Mouse (Mus musculus): ENCODE data around the gene Chrna9. TPM values are rescaled to one million over a fixed set of nuclear protein-coding genes. Genes with fewer than 3 reads are reported as not detected.
A peak's percentile ranks its signal among the peaks of the same experiment; 100 is the strongest.
"Not testable (repeated sequence)": the region's sequence is repeated elsewhere in the genome, so short reads cannot be mapped to it uniquely, and the experiment has no call there.

Chrna9 gene
- polyA plus RNA-seq, 1 experiment from 2014 or later: 0.40 TPM

GRCm38 (mm10) chr5:65959893-65960596, 25.3 kb downstream of the Chrna9 start:
- Histone ChIP-seq H3K4me3 (replicated peaks) (no peak overlapping the region), H3K27me3 (no peaks in the 10 kb centered on the region), H3K4me2 (no peak overlapping the region), H3K9ac (replicated peaks) (no peak overlapping the region), H3K36me3 (no peaks in the 10 kb centered on the region), H3K4me1 (replicated peaks) (peaks cover 4% of the 10 kb centered on the region; the same call in 1 of the 2 replicates), H3K27ac (no peak overlapping the region), H3K9me3 (no peaks in the 10 kb centered on the region)
- WGBS: 74% methylated on average over 5 of the region's 5 CpGs
- no peak for ATAC-seq (ENCODE audit: insufficient number of reproducible peaks, insufficient read depth, low FRiP score, low TSS enrichment, low read depth)

GRCm38 (mm10) chr5:65960597-65960950, 25.9 kb downstream of the Chrna9 start:
- Histone ChIP-seq H3K9ac (replicated peaks) (no peak overlapping the region), H3K36me3 (no peaks in the 10 kb centered on the region), H3K9me3 (no peaks in the 10 kb centered on the region), H3K27me3 (no peaks in the 10 kb centered on the region), H3K27ac (no peak overlapping the region), H3K4me3 (replicated peaks) (no peak overlapping the region), H3K4me1 (replicated peaks) (peaks cover 2% of the 10 kb centered on the region), H3K4me2 (no peak overlapping the region)
- WGBS: 88% methylated on average over 11 of the region's 11 CpGs
- ATAC-seq (ENCODE audit: insufficient number of reproducible peaks, insufficient read depth, low FRiP score, low TSS enrichment, low read depth): no peak

GRCm38 (mm10) chr5:65963291-65963690, 28.6 kb downstream of the Chrna9 start:
- WGBS: 96% methylated on average over 5 of the region's 5 CpGs

GRCm38 (mm10) chr5:65965771-65966279, 31.1 kb downstream of the Chrna9 start:
- Histone ChIP-seq H3K4me1 (replicated peaks) (peaks cover 7% of the 10 kb centered on the region), H3K4me2 (no peak overlapping the region), H3K27me3 (no peaks in the 10 kb centered on the region), H3K36me3 (no peaks in the 10 kb centered on the region), H3K4me3 (replicated peaks) (no peak overlapping the region), H3K9me3 (no peaks in the 10 kb centered on the region), H3K9ac (replicated peaks) (no peak overlapping the region), H3K27ac (peak overlapping the region; percentile 66)
- peak; percentile 63 for ATAC-seq (ENCODE audit: insufficient number of reproducible peaks, insufficient read depth, low FRiP score, low TSS enrichment, low read depth)
- WGBS: 29% methylated on average over 7 of the region's 7 CpGs

More at GRCm38 (mm10) chr5:65963291-65963690, 28.6 kb downstream of the Chrna9 start:
- no peak for ATAC-seq (ENCODE audit: insufficient number of reproducible peaks, insufficient read depth, low FRiP score, low TSS enrichment, low read depth)
- Histone ChIP-seq H3K36me3 (no peaks in the 10 kb centered on the region), H3K27ac (no peak overlapping the region), H3K9ac (replicated peaks) (no peak overlapping the region), H3K4me3 (replicated peaks) (no peak overlapping the region), H3K4me1 (replicated peaks) (peaks cover 7% of the 10 kb centered on the region), H3K4me2 (no peak overlapping the region), H3K9me3 (no peaks in the 10 kb centered on the region), H3K27me3 (no peaks in the 10 kb centered on the region)

- no peak overlapping the region for H3K4me2 ChIP-seq
- H3K4me1 ChIP-seq (replicated peaks): peaks cover 7% of the 10 kb centered on the region
- no peaks in the 10 kb centered on the region for H3K36me3 ChIP-seq
- no peak for ATAC-seq (ENCODE audit: insufficient number of reproducible peaks, insufficient read depth, low FRiP score, low TSS enrichment, low read depth)
- no peak overlapping the region for H3K4me3 ChIP-seq (replicated peaks)
- H3K27ac ChIP-seq: no peak overlapping the region
- H3K9ac ChIP-seq (replicated peaks): no peak overlapping the region
- H3K9me3 ChIP-seq: no peaks in the 10 kb centered on the region
- no peaks in the 10 kb centered on the region for H3K27me3 ChIP-seq
- WGBS: 64% methylated on average over 12 of the region's 12 CpGs
These were observed 32.4 kb downstream of the Chrna9 start for GRCm38 (mm10) chr5:65967091-65967490.

GRCm38 (mm10) chr5:65968004-65968403, 33.3 kb downstream of the Chrna9 start:
- Histone ChIP-seq H3K27me3 (no peaks in the 10 kb centered on the region), H3K9ac (replicated peaks) (no peak overlapping the region), H3K27ac (no peak overlapping the region), H3K4me3 (replicated peaks) (no peak overlapping the region), H3K36me3 (no peaks in the 10 kb centered on the region), H3K4me2 (no peak overlapping the region), H3K9me3 (no peaks in the 10 kb centered on the region), H3K4me1 (replicated peaks) (peaks cover 7% of the 10 kb centered on the region)
- no peak for ATAC-seq (ENCODE audit: insufficient number of reproducible peaks, insufficient read depth, low FRiP score, low TSS enrichment, low read depth)
- WGBS: 93% methylated on average over 3 of the region's 3 CpGs

- Histone ChIP-seq H3K9ac (replicated peaks) (no peak overlapping the region), H3K27ac (no peak overlapping the region), H3K4me3 (replicated peaks) (no peak overlapping the region), H3K4me1 (replicated peaks) (no peaks in the 10 kb centered on the region), H3K9me3 (no peaks in the 10 kb centered on the region), H3K36me3 (no peaks in the 10 kb centered on the region), H3K27me3 (no peaks in the 10 kb centered on the region), H3K4me2 (no peak overlapping the region)
- WGBS: 78% methylated on average over 2 of the region's 2 CpGs
- ATAC-seq (ENCODE audit: insufficient number of reproducible peaks, insufficient read depth, low FRiP score, low TSS enrichment, low read depth): no peak
These were observed 38.5 kb downstream of the Chrna9 start for GRCm38 (mm10) chr5:65973189-65973588.

DNA sequence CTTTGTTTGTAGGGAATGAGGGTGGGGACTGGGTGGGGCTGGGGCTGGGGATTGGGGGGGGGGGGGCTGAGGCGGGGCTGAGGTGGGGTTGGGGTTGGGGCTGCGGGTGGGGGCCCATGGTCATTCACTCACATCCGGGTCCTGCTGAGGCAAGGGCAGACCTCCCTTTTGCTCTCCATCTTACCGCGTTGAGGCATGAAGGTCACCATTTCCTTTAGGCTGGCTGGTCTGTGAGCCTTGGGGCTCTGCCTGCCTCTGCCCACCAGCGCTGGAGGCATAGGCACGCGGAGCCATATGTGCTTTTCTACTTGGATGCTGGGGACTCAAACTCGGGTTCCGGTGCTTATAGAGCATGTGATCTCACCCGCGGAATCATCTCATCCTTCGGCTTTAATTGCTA, 41.0 kb downstream of the Chrna9 start:
- Histone ChIP-seq H3K9ac (replicated peaks) (no peak overlapping the region), H3K4me3 (replicated peaks) (no peak overlapping the region), H3K27ac (no peak overlapping the region), H3K9me3 (no peaks in the 10 kb centered on the region), H3K36me3 (no peaks in the 10 kb centered on the region), H3K4me1 (replicated peaks) (no peaks in the 10 kb centered on the region), H3K4me2 (no peak overlapping the region), H3K27me3 (no peaks in the 10 kb centered on the region)
- WGBS: 90% methylated on average over 13 of the region's 13 CpGs
- no peak for ATAC-seq (ENCODE audit: insufficient number of reproducible peaks, insufficient read depth, low FRiP score, low TSS enrichment, low read depth)

- WGBS: 93% methylated on average over 5 of the region's 5 CpGs
- H3K4me2 ChIP-seq: no peak overlapping the region
These were observed 51.7 kb downstream of the Chrna9 start for GRCm38 (mm10) chr5:65986426-65986825.

DNA sequence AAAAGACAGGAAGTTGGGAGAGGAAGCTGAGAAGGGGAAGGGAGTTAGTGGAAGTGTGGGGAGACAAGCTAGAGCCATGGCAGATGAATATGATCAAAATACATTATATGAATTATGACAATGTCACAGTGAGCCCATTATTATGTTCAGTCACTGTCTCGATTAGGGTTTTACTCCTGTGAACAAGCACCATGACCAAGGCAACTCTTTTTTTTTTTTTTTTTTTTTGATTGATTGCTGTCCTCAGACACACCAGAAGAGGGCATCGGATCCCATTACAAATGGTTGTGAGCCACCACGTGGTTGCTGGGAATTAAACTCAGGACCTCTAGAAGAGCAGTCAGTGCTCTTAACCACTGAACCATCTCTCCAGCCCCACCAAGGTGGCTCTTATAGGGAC, 52.3 kb downstream of the Chrna9 start:
- not testable (repeated sequence) for H3K4me2 ChIP-seq; H3K27me3 ChIP-seq; ATAC-seq (ENCODE audit: insufficient number of reproducible peaks, insufficient read depth, low FRiP score, low TSS enrichment, low read depth); H3K4me1 ChIP-seq (replicated peaks); H3K9ac ChIP-seq (replicated peaks); H3K36me3 ChIP-seq; H3K4me3 ChIP-seq (replicated peaks); H3K27ac ChIP-seq; H3K9me3 ChIP-seq
- WGBS: 73% methylated on average over 3 of the region's 3 CpGs

More at GRCm38 (mm10) chr5:65986426-65986825, 51.7 kb downstream of the Chrna9 start:
- Histone ChIP-seq H3K9me3 (no peaks in the 10 kb centered on the region), H3K4me3 (replicated peaks) (no peak overlapping the region), H3K9ac (replicated peaks) (no peak overlapping the region), H3K4me1 (replicated peaks) (no peaks in the 10 kb centered on the region), H3K27me3 (no peaks in the 10 kb centered on the region), H3K36me3 (no peaks in the 10 kb centered on the region), H3K27ac (no peak overlapping the region)
- ATAC-seq (ENCODE audit: insufficient number of reproducible peaks, insufficient read depth, low FRiP score, low TSS enrichment, low read depth): no peak

- H3K27me3 ChIP-seq: no peaks in the 10 kb centered on the region
- no peak overlapping the region for H3K4me3 ChIP-seq (replicated peaks)
- no peak overlapping the region for H3K27ac ChIP-seq
- H3K4me2 ChIP-seq: no peak overlapping the region
- H3K9ac ChIP-seq (replicated peaks): no peak overlapping the region
- no peaks in the 10 kb centered on the region for H3K4me1 ChIP-seq (replicated peaks)
- H3K36me3 ChIP-seq: no peaks in the 10 kb centered on the region
- WGBS: 92% methylated on average over 2 of the region's 2 CpGs
- no peak for ATAC-seq (ENCODE audit: insufficient number of reproducible peaks, insufficient read depth, low FRiP score, low TSS enrichment, low read depth)
- H3K9me3 ChIP-seq: no peaks in the 10 kb centered on the region
These were observed 56.5 kb downstream of the Chrna9 start for GRCm38 (mm10) chr5:65991191-65991590.

DNA sequence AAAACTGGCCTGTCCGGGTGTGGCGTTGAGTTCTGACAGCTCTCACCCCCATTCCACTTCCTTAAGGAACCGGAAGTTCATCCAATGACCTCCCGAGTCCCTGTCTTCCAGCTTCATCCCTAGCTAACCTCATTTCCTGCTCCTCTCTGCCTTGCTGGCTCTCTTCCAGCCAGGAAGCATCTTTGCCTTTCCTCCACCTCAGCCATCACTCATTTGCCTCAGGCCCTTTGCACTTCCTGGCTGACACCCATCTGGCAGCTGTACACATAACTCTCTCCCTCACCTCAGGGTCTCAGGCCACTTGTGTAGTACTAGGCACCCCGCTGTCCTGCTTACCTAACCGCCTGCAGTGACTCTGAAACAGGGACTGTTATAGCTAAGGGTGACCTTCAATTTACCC, 59.9 kb downstream of the Chrna9 start:
- no peaks in the 10 kb centered on the region for H3K4me1 ChIP-seq (replicated peaks)
- H3K4me3 ChIP-seq (replicated peaks): no peak overlapping the region
- H3K27me3 ChIP-seq: no peaks in the 10 kb centered on the region
- no peak overlapping the region for H3K27ac ChIP-seq
- ATAC-seq (ENCODE audit: insufficient number of reproducible peaks, insufficient read depth, low FRiP score, low TSS enrichment, low read depth): no peak
- WGBS: 78% methylated on average over 6 of the region's 6 CpGs
- H3K9me3 ChIP-seq: no peaks in the 10 kb centered on the region
- no peak overlapping the region for H3K9ac ChIP-seq (replicated peaks)
- H3K36me3 ChIP-seq: no peaks in the 10 kb centered on the region
- H3K4me2 ChIP-seq: no peak overlapping the region
